Mouse (Mus musculus): ENCODE measurements at regions not wholly inside any gene's neighbourhood (a gene's known extent, or its start where the extent isn't known, plus 50 kb on each side); places are given as distances from the start of the nearest gene placed in this dataset.

- TF ChIP-seq POLR2A (IDR thresholded peaks at IDR 0.05; ENCODE audit: borderline replicate concordance, extremely low read depth, insufficient read depth, insufficient read length, poor library complexity, severe bottlenecking) (no peak), CTCF (IDR thresholded peaks at IDR 0.05; ENCODE audit: borderline replicate concordance, extremely low read depth, insufficient read depth, insufficient read length) (no peak)
Measured at GRCm38 (mm10) chr13:60015854-60016366, 161.3 kb downstream of the Gas1 start.
